Mouse (Mus musculus): ENCODE data around the gene Pald1.

Gene Pald1

DNA sequence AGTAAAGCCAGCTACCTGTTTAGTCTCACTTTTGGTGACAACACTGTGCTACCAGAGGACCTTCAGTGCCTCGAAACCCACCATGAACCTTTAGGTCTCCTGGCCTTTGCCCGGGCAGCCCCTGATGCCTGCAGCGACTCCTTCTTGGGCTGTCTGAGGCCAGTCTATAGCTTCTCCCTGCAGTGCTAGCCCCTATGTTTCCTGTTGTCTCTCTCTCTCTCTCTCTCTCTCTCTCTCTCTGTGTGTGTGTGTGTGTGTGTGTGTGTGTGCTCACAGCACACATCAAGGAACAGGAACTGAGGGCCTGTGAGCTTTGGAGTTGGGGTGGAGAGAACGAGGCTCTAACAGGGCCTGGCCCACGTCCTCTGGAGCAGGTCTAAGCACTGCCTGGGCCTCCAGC, 46.7 kb downstream of the Pald1 start:
- DNase-seq (ENCODE audit: low read depth in 2 of 2, low spot score in 2 of 2) = no peak

DNA sequence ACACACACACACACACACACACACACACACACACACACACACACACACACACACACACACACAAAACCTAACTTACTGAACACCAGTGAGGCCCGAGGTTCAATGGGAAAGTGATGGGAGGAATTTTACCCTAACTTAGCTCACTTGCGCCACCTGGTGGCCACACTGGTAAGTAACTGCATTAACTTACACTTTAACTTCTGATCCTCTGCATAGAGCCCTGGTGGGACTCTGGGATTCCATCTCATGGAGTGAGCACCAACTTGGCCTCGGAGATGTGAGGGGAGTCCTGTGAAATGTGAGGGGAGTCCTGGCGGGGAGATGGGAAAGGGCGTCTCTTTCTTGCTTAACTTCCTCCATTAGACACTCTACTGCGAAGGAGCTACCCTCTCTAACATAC, 47.2 kb downstream of the Pald1 start:
- DNase-seq (ENCODE audit: low read depth in 2 of 2, low spot score in 2 of 2) = peak; percentile 74 to 78

DNA sequence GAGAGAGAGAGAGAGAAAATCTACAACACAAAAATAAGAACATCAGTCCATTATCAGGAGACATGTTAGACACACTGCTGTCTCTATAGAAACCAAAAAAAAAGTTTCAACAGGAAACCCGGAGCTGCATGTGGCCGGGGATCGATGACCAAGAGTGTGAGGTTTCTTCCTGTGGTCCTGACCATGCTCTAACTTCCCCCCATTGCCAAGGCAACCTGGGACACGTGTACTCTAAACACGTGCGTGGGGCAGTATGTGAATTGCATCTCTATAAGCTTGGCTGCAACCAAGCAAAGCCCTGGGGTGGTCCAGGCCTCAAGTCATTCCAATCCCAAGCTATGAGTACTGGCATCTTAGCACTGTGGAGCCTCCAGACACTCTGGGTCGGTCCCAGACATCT, 48.8 kb downstream of the Pald1 start:
- no peak for DNase-seq (ENCODE audit: low read depth in 2 of 2, low spot score in 2 of 2)

DNA sequence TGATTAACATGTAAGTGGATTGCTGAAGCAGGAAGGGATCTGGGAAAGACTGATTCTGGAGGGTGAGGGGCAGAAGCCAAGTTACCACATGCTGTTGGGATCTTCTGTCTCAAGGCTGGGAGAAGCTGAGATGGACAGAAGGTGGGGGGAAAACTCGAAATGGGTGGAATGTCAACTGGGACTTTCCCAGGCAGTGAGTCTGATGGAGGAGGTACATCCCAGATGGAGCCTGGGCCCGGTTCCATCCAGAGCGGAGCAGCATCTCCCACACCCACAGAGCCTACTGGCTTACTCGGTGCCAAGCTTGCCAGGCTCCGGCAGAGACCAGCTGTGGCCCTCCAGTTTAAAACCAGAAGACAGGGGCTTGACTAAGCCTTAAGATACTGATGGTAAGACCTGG, 52.3 kb downstream of the Pald1 start:
- no peak for DNase-seq (ENCODE audit: low read depth in 2 of 2, low spot score in 2 of 2)

DNA sequence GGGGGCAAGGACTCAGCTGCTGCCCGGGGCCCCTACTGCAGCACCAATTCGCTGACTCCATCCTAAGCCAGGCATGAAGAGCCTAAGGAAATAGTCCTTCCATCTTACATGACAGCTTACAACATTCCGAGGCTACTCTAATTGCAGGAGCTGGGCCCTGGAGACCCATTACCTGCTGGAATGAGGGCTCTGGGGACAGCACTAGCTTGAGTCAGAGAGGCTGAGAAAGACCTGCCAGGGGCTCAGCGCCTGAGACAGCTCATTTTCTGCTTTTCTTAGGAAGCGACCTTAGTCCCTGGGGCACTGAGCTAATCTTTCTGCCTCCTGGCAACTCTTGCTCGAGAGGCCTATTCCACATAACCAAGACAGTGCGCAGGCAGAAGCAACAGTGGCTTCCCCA, 54.4 kb downstream of the Pald1 start:
- DNase-seq (ENCODE audit: low read depth in 2 of 2, low spot score in 2 of 2) = no peak

GRCm38 (mm10) chr10:61327545-61327944, 55.8 kb downstream of the Pald1 start:
- DNase-seq (ENCODE audit: low read depth in 2 of 2, low spot score in 2 of 2) = no peak

- no peak for DNase-seq (ENCODE audit: low read depth in 2 of 2, low spot score in 2 of 2)
These were observed 57.5 kb downstream of the Pald1 start for GRCm38 (mm10) chr10:61325782-61326328.

GRCm38 (mm10) chr10:61324717-61325116, 58.6 kb downstream of the Pald1 start:
- no peak for DNase-seq (ENCODE audit: low read depth in 2 of 2, low spot score in 2 of 2)

GRCm38 (mm10) chr10:61318527-61318926, 64.8 kb downstream of the Pald1 start:
- no peak for DNase-seq (ENCODE audit: low read depth in 2 of 2, low spot score in 2 of 2)

DNA sequence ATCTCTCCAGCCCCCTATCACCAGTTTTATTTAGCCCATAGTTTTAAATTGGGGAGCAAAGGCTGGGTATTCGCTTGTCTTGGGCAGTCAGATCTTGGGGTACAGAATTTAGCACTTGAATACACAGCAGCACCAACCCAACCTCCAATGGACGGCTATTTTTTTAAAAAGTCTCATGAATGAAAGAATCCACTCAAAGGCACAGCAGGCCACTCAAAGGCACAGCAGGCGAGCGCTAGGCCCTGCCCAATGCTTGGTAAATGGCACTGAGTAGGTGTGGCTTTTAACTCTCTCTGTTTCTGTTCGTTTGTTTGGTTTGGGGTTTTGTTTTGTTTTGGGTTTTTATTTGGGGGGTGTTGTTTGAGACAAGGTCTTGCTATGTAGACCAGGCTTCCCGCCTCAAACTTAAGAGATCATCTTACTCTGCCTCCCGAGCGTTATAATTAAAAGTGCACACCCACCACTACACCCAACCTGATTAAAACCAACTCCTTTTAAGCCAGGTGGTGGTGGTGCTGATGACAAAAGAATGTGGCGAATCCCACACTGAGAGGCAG, 67.9 kb downstream of the Pald1 start:
- no peak for DNase-seq (ENCODE audit: low read depth in 2 of 2, low spot score in 2 of 2)

GRCm38 (mm10) chr10:61313750-61314149, 69.6 kb downstream of the Pald1 start:
- DNase-seq (ENCODE audit: low read depth in 2 of 2, low spot score in 2 of 2) = no peak

GRCm38 (mm10) chr10:61312754-61313153, 70.6 kb downstream of the Pald1 start:
- DNase-seq (ENCODE audit: low read depth in 2 of 2, low spot score in 2 of 2) = no peak

- no peak for DNase-seq (ENCODE audit: low read depth in 2 of 2, low spot score in 2 of 2)
These were observed 71.2 kb downstream of the Pald1 start for GRCm38 (mm10) chr10:61312159-61312558.

- DNase-seq (ENCODE audit: low read depth in 2 of 2, low spot score in 2 of 2) = no peak
These were observed 74.5 kb downstream of the Pald1 start for GRCm38 (mm10) chr10:61308706-61309320.

- peak; percentile 59 to 66 for DNase-seq (ENCODE audit: low read depth in 2 of 2, low spot score in 2 of 2)
These were observed 77.3 kb downstream of the Pald1 start for GRCm38 (mm10) chr10:61305928-61306590.

GRCm38 (mm10) chr10:61304046-61304445, 79.3 kb downstream of the Pald1 start:
- no peak for DNase-seq (ENCODE audit: low read depth in 2 of 2, low spot score in 2 of 2)

DNA sequence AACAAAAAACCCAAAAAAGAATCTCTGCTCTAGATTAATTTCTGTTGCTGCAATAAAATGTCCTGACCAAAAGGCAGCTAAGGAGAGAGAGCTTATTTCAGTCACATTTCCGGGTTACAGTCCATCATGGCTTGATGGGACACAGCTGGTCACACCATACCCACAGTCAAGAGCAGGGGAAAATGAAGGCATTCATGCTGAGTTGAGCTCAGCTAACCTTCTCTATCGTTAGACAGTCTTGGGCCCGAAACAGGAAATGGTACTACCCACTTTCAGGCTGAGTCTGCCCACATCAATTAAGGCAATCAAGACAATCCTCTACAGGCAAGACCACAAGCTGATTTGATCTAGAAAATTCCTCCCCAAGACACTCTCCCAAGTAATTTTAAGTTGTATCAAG, 82.3 kb downstream of the Pald1 start:
- peak; percentile 11 to 39 for DNase-seq (ENCODE audit: low read depth in 2 of 2, low spot score in 2 of 2)

DNA sequence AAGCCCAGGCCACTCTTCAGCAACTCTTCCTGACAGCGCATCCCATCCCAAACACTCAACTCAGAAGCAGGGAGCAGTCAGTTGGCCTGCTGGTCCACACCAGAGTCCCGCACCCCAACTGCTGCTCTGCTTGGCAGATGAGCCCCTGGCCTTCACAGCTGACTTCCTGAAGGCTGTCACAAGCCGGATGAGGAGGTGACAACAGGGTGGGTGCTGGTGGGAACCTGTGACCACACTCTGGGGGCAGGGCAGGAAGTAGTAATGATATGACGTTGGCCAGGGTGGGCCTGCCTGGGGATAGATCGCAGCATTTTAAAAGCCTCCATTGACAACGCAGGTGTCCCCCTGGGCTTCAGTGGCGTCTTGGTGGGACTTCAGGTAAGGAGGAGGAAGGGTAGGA, 85.9 kb downstream of the Pald1 start, which contains the start of gene Prf1:
TSS of gene Prf1 (plus strand) at position 357 of the 400 bp plus-strand sequence.
- DNase-seq (ENCODE audit: low read depth in 2 of 2, low spot score in 2 of 2) = peak; percentile 81 to 89

DNA sequence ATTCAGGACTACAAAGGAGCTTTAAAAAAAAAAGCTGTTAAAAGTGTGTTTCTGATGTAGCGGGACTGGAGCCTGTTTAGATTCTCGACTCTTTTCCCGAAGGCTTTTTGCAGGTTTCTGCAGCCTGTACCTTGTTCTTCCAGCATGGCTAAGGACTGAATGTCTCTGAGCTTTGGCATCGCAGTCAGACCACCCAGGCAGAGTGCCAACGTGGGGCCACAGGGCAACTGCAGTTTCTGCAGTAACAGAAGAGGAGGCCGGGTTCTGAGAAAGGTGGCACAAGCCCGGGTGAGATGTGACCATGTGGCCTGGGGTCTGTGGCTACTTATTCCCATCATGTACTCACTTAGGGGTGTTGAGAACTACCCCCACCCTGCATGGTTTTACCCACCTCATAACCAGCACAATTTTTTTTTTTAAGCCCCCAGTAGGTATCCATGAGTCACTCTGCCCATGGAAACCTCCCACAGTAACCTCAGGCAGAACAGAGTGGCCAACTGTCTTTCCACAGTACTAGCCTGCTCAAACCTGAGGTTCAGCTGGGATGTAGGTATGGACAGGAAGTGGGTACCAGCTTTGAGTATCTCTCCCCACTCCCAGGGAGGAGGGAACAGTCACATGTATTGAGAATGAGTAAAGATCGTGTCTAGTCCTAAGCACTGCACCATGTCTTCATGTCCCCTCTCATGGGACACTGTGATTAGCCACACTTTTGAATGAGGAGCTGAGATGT, 86.5 kb downstream of the Pald1 start:
- DNase-seq (ENCODE audit: low read depth in 2 of 2, low spot score in 2 of 2) = no peak

DNA sequence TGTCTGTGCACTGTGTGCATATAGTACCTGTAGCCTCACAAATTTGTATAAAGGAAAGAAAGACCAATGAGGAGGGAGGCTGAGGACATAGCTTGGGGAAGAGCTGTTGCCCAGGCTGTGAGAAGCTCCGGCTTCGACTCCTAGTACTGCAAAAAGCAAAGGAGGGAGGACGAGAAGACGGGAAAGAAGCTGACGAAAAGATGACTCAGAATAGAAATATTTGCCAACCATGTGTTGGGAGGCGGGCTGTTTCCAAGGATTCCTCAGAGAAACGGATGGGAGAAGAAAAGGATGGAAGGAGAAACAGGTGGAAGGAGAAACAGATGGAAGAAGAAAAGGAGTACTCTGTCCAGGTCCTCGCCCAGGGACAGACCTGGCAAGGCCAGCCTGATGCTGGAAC, 89.1 kb downstream of the Pald1 start:
- no peak for DNase-seq (ENCODE audit: low read depth in 2 of 2, low spot score in 2 of 2)

DNA sequence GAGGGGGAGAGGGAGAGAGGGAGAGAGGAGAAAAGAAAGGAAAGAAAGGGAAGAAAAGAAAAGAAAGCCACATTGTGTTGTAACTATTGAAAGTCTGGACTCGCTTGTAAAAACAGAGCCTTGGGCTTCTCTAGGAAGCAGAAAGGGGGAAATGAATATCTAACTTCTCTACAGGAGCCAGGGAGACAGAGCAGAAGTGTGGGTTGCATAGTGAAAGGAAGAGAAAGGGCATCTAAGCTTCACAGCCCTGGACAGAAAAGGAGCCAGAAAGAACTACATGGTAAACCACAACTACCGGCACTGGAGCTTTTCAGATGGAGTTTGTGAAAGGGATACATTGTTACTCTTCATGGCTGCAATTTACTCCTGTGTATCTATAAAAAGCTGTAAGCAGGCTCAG, 92.9 kb downstream of the Pald1 start:
- no peak for DNase-seq (ENCODE audit: low read depth in 2 of 2, low spot score in 2 of 2)

DNA sequence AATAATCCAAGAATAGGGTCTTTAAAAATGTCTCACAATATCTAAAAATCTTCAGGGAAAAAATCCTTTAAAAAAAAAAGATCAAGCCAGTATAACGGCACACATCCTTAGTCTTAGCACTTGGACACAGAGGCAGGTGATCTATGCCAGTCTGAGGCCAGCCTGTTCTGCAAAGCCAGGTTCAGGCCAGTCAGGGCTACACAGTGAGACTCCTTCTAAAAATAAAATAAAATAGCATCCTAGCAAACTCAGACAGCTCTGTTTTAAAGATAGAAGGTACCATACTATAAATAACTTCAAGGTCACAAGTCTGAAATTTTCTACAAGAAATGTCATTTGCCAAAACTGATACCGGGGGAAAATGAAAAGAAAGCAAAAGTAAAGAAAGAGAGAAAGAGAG, 93.3 kb downstream of the Pald1 start:
- DNase-seq (ENCODE audit: low read depth in 2 of 2, low spot score in 2 of 2) = no peak
